Comparison of ENCODE assay signal across 11 mouse cellular contexts in the genomic region with DNA sequence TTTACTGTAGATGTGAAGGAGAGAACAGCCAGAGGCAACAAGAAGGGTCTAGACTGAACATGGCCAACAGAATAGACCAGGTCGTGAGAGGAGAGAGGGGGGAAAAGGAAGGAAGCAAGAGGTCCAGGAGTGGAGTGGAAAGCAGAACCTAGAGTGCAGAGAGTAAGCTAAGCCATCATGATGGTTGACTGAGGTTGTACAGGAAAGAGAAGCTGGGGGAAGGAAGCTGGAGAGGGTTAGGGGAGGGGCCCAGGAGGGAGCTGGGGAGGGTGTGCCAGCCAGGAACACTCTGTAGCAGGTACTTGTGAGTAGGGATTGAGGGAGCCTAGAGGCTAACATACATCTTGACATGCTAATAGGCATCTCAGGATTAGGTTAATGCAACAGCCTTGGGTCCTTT. TPM values are rescaled to one million over a fixed set of nuclear protein-coding genes. Genes with fewer than 3 reads are reported as not detected.
DNase-seq lines count a peak whose midpoint lies in the region; ATAC-seq lines count a peak whose summit lies in the region.
"Had no signal": no experiment of that assay in that cellular context is flagged by ENCODE, and none has a peak within 500 bp of the region (broad histone marks: within the 10 kb centered on the region; RNA-seq: fewer than 3 reads in every experiment).

No protein-coding gene starts in this region.

- no peak for DNase-seq in heart, adult 9 months (ENCODE audit: low spot score in 2 of 2)
- peak; percentile 10 for DNase-seq in thymus, postnatal 4 days
- no peak for DNase-seq in thymus, postnatal 25 days
- DNase-seq in urinary bladder, postnatal 25 days (ENCODE audit: low spot score): no peak
- no peak for DNase-seq in frontal cortex, postnatal 25 days (ENCODE audit: low spot score in 2 of 2)
- DNase-seq in layer of hippocampus, postnatal 36 days: no peak
- DNase-seq: thymus, postnatal 36 days had no signal

- H3K36me3 ChIP-seq in heart, embryonic 12.5 days: peaks cover 5% of the 10 kb centered on the region; the same call in 1 of the 2 replicates
- H3K36me3 ChIP-seq in liver, embryonic 15.5 days (replicated peaks): no peaks in the 10 kb centered on the region
- H3K36me3 ChIP-seq: embryonic facial prominence, embryonic 15.5 days had no signal

- H3K4me2 ChIP-seq in heart, embryonic 12.5 days: peak overlapping the region; percentile 27; the same call in 1 of the 2 replicates
- H3K4me2 ChIP-seq in liver, embryonic 15.5 days: peak overlapping the region; percentile 35

- no peaks in the 10 kb centered on the region for H3K27me3 ChIP-seq in heart, embryonic 12.5 days (replicated peaks)
- no peaks in the 10 kb centered on the region for H3K27me3 ChIP-seq in liver, embryonic 15.5 days
- H3K27me3 ChIP-seq: embryonic facial prominence, embryonic 15.5 days had no signal

- H3K4me1 ChIP-seq in heart, embryonic 12.5 days (replicated peaks): peaks cover 5% of the 10 kb centered on the region
- peaks cover 23% of the 10 kb centered on the region for H3K4me1 ChIP-seq in liver, embryonic 15.5 days (replicated peaks)

- H3K4me3 ChIP-seq in heart, embryonic 12.5 days: no peak overlapping the region
- H3K4me3 ChIP-seq in liver, embryonic 15.5 days (replicated peaks): 0 out of 2 replicates have a peak overlapping the region, but pooled peaks have one; percentile 15

- no peak for ATAC-seq in heart, embryonic 12.5 days (ENCODE audit: insufficient number of reproducible peaks, low FRiP score)
- ATAC-seq in liver, embryonic 15.5 days (ENCODE audit: insufficient read depth): no peak

- H3K9ac ChIP-seq in heart, embryonic 12.5 days: no peak overlapping the region
- H3K9ac ChIP-seq in liver, embryonic 15.5 days: no peak overlapping the region
- H3K9ac ChIP-seq: embryonic facial prominence, embryonic 15.5 days had no signal

- 45% methylated on average over 1 of the region's 1 CpGs for WGBS in heart, embryonic 12.5 days
- 35% methylated on average over 1 of the region's 1 CpGs for WGBS in liver, embryonic 15.5 days (ENCODE audit: insufficient replicate concordance)

- no peaks in the 10 kb centered on the region; the same call in 1 of the 2 replicates for H3K9me3 ChIP-seq in heart, embryonic 12.5 days (replicated peaks)
- H3K9me3 ChIP-seq in liver, embryonic 15.5 days (replicated peaks): no peaks in the 10 kb centered on the region
- H3K9me3 ChIP-seq: embryonic facial prominence, embryonic 15.5 days had no signal

- no peak overlapping the region for H3K27ac ChIP-seq in heart, embryonic 12.5 days (ENCODE audit: poor library complexity, severe bottlenecking)
- no peak overlapping the region for H3K27ac ChIP-seq in liver, embryonic 15.5 days (replicated peaks)
- H3K27ac ChIP-seq: embryonic facial prominence, embryonic 15.5 days; kidney, postnatal 0 days had no signal

RNA-seq across cellular contexts. Expression of a gene that starts 1.9 kb away (rescaled TPM):
- polyA plus RNA-seq in heart, embryonic 12.5 days (2016; fragmentation: Nextera tagmentation; extraction: Ambion mirVana): 21.3 and 22.9 TPM in 2 replicates
- 7.3 and 8.5 TPM in 2 replicates for polyA plus RNA-seq in liver, embryonic 15.5 days (2015; fragmentation: Nextera tagmentation; extraction: Ambion mirVana)
- 10 to 100 TPM; 32.5 to 33.1 TPM for total RNA-seq in layer of hippocampus, postnatal 36 days (2021)
